In genomic region chr4:140531024-140531423, GRCm38 (mm10) we compare ENCODE assay signal across 9 mouse cellular contexts.
DNase-seq lines count a peak whose midpoint lies in the region; ATAC-seq lines count a peak whose summit lies in the region.
"Had no signal": no experiment of that assay in that cellular context is flagged by ENCODE, and none has a peak within 500 bp of the region (broad histone marks: within the 10 kb centered on the region; RNA-seq: fewer than 3 reads in every experiment).

No protein-coding gene starts in this region.

- no peak for DNase-seq in heart, postnatal 10 days
- peak; percentile 94 for DNase-seq in ES-CJ7 (ENCODE audit: low read depth, low spot score)
- no peak for DNase-seq in thymus, postnatal 14 days
- DNase-seq in left cerebral cortex, postnatal 4 days = no peak
- no peak for DNase-seq in T-cell, adult 2 months (ENCODE audit: low spot score)

- no peak overlapping the region for H3K9ac ChIP-seq in heart, embryonic 16.5 days (ENCODE audit: low read length)
- H3K9ac ChIP-seq in intestine, embryonic 16.5 days (ENCODE audit: low read depth, low read length) = no peak overlapping the region
- no peak overlapping the region for H3K9ac ChIP-seq in liver, embryonic 16.5 days (ENCODE audit: low read depth, low read length)
- H3K9ac ChIP-seq: limb, embryonic 13.5 days had no signal

- H3K36me3 ChIP-seq in heart, embryonic 16.5 days (ENCODE audit: control insufficient read depth, insufficient read depth) = peaks cover 14% of the 10 kb centered on the region; the same call in 1 of the 2 replicates
- H3K36me3 ChIP-seq in intestine, embryonic 16.5 days (ENCODE audit: control insufficient read depth, insufficient read depth, low read length) = peaks cover 17% of the 10 kb centered on the region; the same call in 1 of the 2 replicates
- no peaks in the 10 kb centered on the region for H3K36me3 ChIP-seq in liver, embryonic 16.5 days (ENCODE audit: control insufficient read depth, insufficient read depth)

- no peak overlapping the region for H3K4me2 ChIP-seq in heart, embryonic 16.5 days (ENCODE audit: low read depth, low read length)
- no peak overlapping the region for H3K4me2 ChIP-seq in intestine, embryonic 16.5 days (ENCODE audit: low read depth, low read length)
- H3K4me2 ChIP-seq in liver, embryonic 16.5 days (ENCODE audit: low read depth, low read length) = no peak overlapping the region
- H3K4me2 ChIP-seq: limb, embryonic 13.5 days had no signal

- intact Hi-C loops in heart, postnatal 10 days (cut with DNase I) = no loop called here
- intact Hi-C loops in left cerebral cortex, postnatal 4 days (cut with DNase I) = no loop called here

- no peaks in the 10 kb centered on the region for H3K27me3 ChIP-seq in heart, embryonic 16.5 days (ENCODE audit: control insufficient read depth, insufficient read depth, low read length)
- no peaks in the 10 kb centered on the region for H3K27me3 ChIP-seq in intestine, embryonic 16.5 days (replicated peaks; ENCODE audit: control insufficient read depth, insufficient read depth, low read length)
- no peaks in the 10 kb centered on the region for H3K27me3 ChIP-seq in liver, embryonic 16.5 days (ENCODE audit: control insufficient read depth, insufficient read depth, low read depth, low read length)
- H3K27me3 ChIP-seq: limb, embryonic 13.5 days had no signal

- 0 out of 2 replicates have a peak, but pooled peaks have one; percentile 21 for ATAC-seq in heart, embryonic 16.5 days (replicated peaks; ENCODE audit: extremely low read depth, insufficient read depth, low FRiP score)
- ATAC-seq in intestine, embryonic 16.5 days = peak; percentile 69
- peak; percentile 35; the same call in 1 of the 2 replicates for ATAC-seq in liver, embryonic 16.5 days (ENCODE audit: low read depth)

- WGBS in heart, embryonic 16.5 days = 48% methylated on average over 9 of the region's 9 CpGs
- 29% methylated on average over 9 of the region's 9 CpGs for WGBS in intestine, embryonic 16.5 days
- 23% methylated on average over 9 of the region's 9 CpGs for WGBS in liver, embryonic 16.5 days (ENCODE audit: insufficient replicate concordance)

- H3K27ac ChIP-seq in heart, embryonic 16.5 days (ENCODE audit: low read length) = no peak overlapping the region
- no peak overlapping the region for H3K27ac ChIP-seq in intestine, embryonic 16.5 days (ENCODE audit: low read length)
- no peak overlapping the region for H3K27ac ChIP-seq in liver, embryonic 16.5 days (ENCODE audit: low read length)
- H3K27ac ChIP-seq: limb, embryonic 13.5 days had no signal

- no peaks in the 10 kb centered on the region for H3K4me1 ChIP-seq in heart, embryonic 16.5 days (ENCODE audit: control insufficient read depth, insufficient read depth, low read length)
- H3K4me1 ChIP-seq in intestine, embryonic 16.5 days (ENCODE audit: control insufficient read depth, insufficient read depth, low read length) = peaks cover 6% of the 10 kb centered on the region; the same call in 1 of the 2 replicates
- no peaks in the 10 kb centered on the region; the same call in none of the 2 replicates for H3K4me1 ChIP-seq in liver, embryonic 16.5 days (ENCODE audit: control insufficient read depth, low read depth, low read length)

- H3K9me3 ChIP-seq in heart, embryonic 16.5 days (replicated peaks; ENCODE audit: control insufficient read depth, low read length) = no peaks in the 10 kb centered on the region
- no peaks in the 10 kb centered on the region for H3K9me3 ChIP-seq in intestine, embryonic 16.5 days (ENCODE audit: control insufficient read depth, low read length)
- H3K9me3 ChIP-seq in liver, embryonic 16.5 days (replicated peaks; ENCODE audit: control insufficient read depth, low read length) = no peaks in the 10 kb centered on the region
- H3K9me3 ChIP-seq: limb, embryonic 13.5 days had no signal

- no peak overlapping the region for H3K4me3 ChIP-seq in heart, embryonic 16.5 days (ENCODE audit: low read length)
- H3K4me3 ChIP-seq in intestine, embryonic 16.5 days (ENCODE audit: low read length) = no peak overlapping the region
- H3K4me3 ChIP-seq in liver, embryonic 16.5 days (ENCODE audit: low read depth, low read length) = no peak overlapping the region
- H3K4me3 ChIP-seq: limb, embryonic 13.5 days had no signal
